Mouse (Mus musculus): ENCODE measurements around the gene Prickle4. TPM values are rescaled to one million over a fixed set of nuclear protein-coding genes. Genes with fewer than 3 reads are reported as not detected.

Gene Prickle4
- polyA plus RNA-seq, 1 experiment from 2014 or later, result 0.53 TPM

DNA sequence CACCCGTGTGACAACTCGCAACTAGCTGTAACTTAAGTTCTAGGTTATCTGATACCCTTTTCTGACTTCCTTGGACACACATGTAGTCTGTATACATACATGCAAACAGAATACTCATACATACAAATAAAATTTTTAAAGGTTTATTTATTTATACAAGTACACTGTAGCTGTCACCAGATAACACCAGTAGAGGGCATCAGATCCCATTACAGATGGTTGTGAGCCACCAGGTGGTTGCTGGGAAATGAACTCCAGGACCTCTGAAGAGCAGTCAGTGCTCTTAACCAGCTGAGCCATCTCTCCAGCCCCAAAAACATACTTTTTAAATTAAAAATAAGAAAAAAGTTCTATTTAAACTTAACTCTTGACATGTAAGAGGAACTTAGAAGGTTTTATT, 51.5 kb downstream of the Prickle4 start:
- Histone ChIP-seq H3K4me2 (ENCODE audit: low read length) (no peak overlapping the region), H3K36me3 (ENCODE audit: control insufficient read depth, insufficient read depth, low read length) (no peaks in the 10 kb centered on the region), H3K27ac (ENCODE audit: low read depth) (no peak overlapping the region), H3K9ac (ENCODE audit: low read length) (no peak overlapping the region), H3K27me3 (replicated peaks; ENCODE audit: control insufficient read depth, insufficient read depth, low read length) (no peaks in the 10 kb centered on the region), H3K9me3 (ENCODE audit: control insufficient read depth, low read length) (no peaks in the 10 kb centered on the region), H3K4me1 (replicated peaks; ENCODE audit: control insufficient read depth, insufficient read depth, low read length) (no peaks in the 10 kb centered on the region), H3K4me3 (ENCODE audit: low read depth, low read length) (no peak overlapping the region)
- ATAC-seq (replicated peaks; ENCODE audit: low FRiP score, low TSS enrichment, low read depth) (no peak), DNase-seq (ENCODE audit: low spot score) (no peak)
- WGBS, result 89% methylated on average over 2 of the region's 2 CpGs

Other genes starting within 250 kb of the Prickle4 start
- 21.5 and 25.0 TPM in 2 replicates for gene Taf8, start 192.4 kb downstream of the Prickle4 start, polyA plus RNA-seq (2014; fragmentation: Nextera tagmentation; extraction: Ambion mirVana)
- gene Ccnd3, start 189.7 kb downstream of the Prickle4 start, polyA plus RNA-seq (2014; fragmentation: Nextera tagmentation; extraction: Ambion mirVana), result 450 and 457 TPM in 2 replicates
- 25.7 and 27.4 TPM in 2 replicates for gene Bysl, start 83.2 kb downstream of the Prickle4 start, polyA plus RNA-seq (2014; fragmentation: Nextera tagmentation; extraction: Ambion mirVana)
- gene Med20, start 83.2 kb downstream of the Prickle4 start, polyA plus RNA-seq (2014; fragmentation: Nextera tagmentation; extraction: Ambion mirVana), result 45.2 and 48.2 TPM in 2 replicates
- 1.6 and 1.8 TPM in 2 replicates for gene Gm20517, start 83.1 kb downstream of the Prickle4 start, polyA plus RNA-seq (2014; fragmentation: Nextera tagmentation; extraction: Ambion mirVana)
- gene Usp49, start 64.0 kb downstream of the Prickle4 start, polyA plus RNA-seq (2014; fragmentation: Nextera tagmentation; extraction: Ambion mirVana), result 5.3 and 6.5 TPM in 2 replicates
- gene Tomm6, start 6.3 kb downstream of the Prickle4 start, polyA plus RNA-seq (2014; fragmentation: Nextera tagmentation; extraction: Ambion mirVana), result 455 and 463 TPM in 2 replicates
- gene Frs3, start 5.7 kb downstream of the Prickle4 start, polyA plus RNA-seq (2014; fragmentation: Nextera tagmentation; extraction: Ambion mirVana), result 4.8 and 5.3 TPM in 2 replicates
- 0.90 and 1.4 TPM in 2 replicates for gene Gm21981, start 281 bp downstream of the Prickle4 start, polyA plus RNA-seq (2014; fragmentation: Nextera tagmentation; extraction: Ambion mirVana)
- 2.1 and 2.6 TPM in 2 replicates for gene Pgc, start 32.1 kb upstream of the Prickle4 start, polyA plus RNA-seq (2014; fragmentation: Nextera tagmentation; extraction: Ambion mirVana)
- gene Tfeb, start 42.3 kb upstream of the Prickle4 start, polyA plus RNA-seq (2014; fragmentation: Nextera tagmentation; extraction: Ambion mirVana), result 9.3 and 13.6 TPM in 2 replicates
- 31.7 and 34.1 TPM in 2 replicates for gene Mdfi, start 140.0 kb upstream of the Prickle4 start, polyA plus RNA-seq (2014; fragmentation: Nextera tagmentation; extraction: Ambion mirVana)
- gene Foxp4, start 229.9 kb upstream of the Prickle4 start, polyA plus RNA-seq (2014; fragmentation: Nextera tagmentation; extraction: Ambion mirVana), result 30.3 and 32.4 TPM in 2 replicates

All from intestine, embryonic 14.5 days (tissue).